Mouse (Mus musculus) ovary, postnatal 36 days (tissue): ENCODE data around the gene Dcaf11.

Source experiments
- DNase-seq: peaks from one replicate; pipeline ENCODE4 v3.0.0; 2022; ENCODE audit warnings: low spot score, mixed read lengths

Dcaf11 gene

GRCm38 (mm10) chr14:55557003-55557402 is 2.8 kb upstream of the Dcaf11 start:
- peak; percentile 77 for DNase-seq

GRCm38 (mm10) chr14:55557587-55557986 is 2.2 kb upstream of the Dcaf11 start:
- no peak for DNase-seq

- no peak for DNase-seq
These were observed 912 bp upstream of the Dcaf11 start for GRCm38 (mm10) chr14:55558740-55559448.

GRCm38 (mm10) chr14:55560202-55561073 is 632 bp downstream of the Dcaf11 start, which contains the start of gene A730061H03Rik:
TSS of gene A730061H03Rik (minus strand) at chr14:55560406.
- DNase-seq: peak; percentile 97

GRCm38 (mm10) chr14:55561860-55562259 is 2.1 kb downstream of the Dcaf11 start:
- DNase-seq: no peak

GRCm38 (mm10) chr14:55563249-55563648 is 3.4 kb downstream of the Dcaf11 start:
- no peak for DNase-seq

- DNase-seq: no peak
These were observed 5.9 kb downstream of the Dcaf11 start for GRCm38 (mm10) chr14:55565748-55566147.

- DNase-seq: no peak
These were observed 7.7 kb downstream of the Dcaf11 start for GRCm38 (mm10) chr14:55567496-55567895.

- no peak for DNase-seq
These were observed 10.8 kb downstream of the Dcaf11 start for GRCm38 (mm10) chr14:55570588-55570987.

- no peak for DNase-seq
These were observed 12.0 kb downstream of the Dcaf11 start for GRCm38 (mm10) chr14:55571760-55572159.

GRCm38 (mm10) chr14:55575302-55575701 is 15.5 kb downstream of the Dcaf11 start, which contains the start of gene Fitm1:
TSS of gene Fitm1 (plus strand) at chr14:55575617.
- no peak for DNase-seq

GRCm38 (mm10) chr14:55575711-55576110 is 15.9 kb downstream of the Dcaf11 start:
- no peak for DNase-seq

GRCm38 (mm10) chr14:55576376-55576775 is 16.6 kb downstream of the Dcaf11 start:
- DNase-seq: no peak

GRCm38 (mm10) chr14:55577871-55578667 is 18.3 kb downstream of the Dcaf11 start, which contains the start of gene Psme1:
TSS of gene Psme1 (plus strand) at chr14:55578123.
- peak; percentile 84 for DNase-seq

- peak; percentile 69 for DNase-seq
These were observed 19.0 kb downstream of the Dcaf11 start for GRCm38 (mm10) chr14:55578668-55579269.

- DNase-seq: no peak
These were observed 20.0 kb downstream of the Dcaf11 start for GRCm38 (mm10) chr14:55579511-55580496.

- DNase-seq: no peak
These were observed 20.9 kb downstream of the Dcaf11 start for GRCm38 (mm10) chr14:55580731-55581130.

- DNase-seq: no peak
These were observed 22.3 kb downstream of the Dcaf11 start for GRCm38 (mm10) chr14:55581981-55582681.

- DNase-seq: no peak
These were observed 24.5 kb downstream of the Dcaf11 start for GRCm38 (mm10) chr14:55584303-55584701.
